Mouse (Mus musculus) mouse trophoblast stem cell (cell line): Measurements from ENCODE around the gene Syne1.

Source experiments
- in situ Hi-C, 2 experiments: fragments of 300-500 bp; cut with MseI, MboI; formaldehyde crosslinking; loops; 2 replicates in 1 of 2; 3 replicates in 1 of 2; pipeline ENCODE4 v1.15.1; 2025

The Syne1 gene

DNA sequence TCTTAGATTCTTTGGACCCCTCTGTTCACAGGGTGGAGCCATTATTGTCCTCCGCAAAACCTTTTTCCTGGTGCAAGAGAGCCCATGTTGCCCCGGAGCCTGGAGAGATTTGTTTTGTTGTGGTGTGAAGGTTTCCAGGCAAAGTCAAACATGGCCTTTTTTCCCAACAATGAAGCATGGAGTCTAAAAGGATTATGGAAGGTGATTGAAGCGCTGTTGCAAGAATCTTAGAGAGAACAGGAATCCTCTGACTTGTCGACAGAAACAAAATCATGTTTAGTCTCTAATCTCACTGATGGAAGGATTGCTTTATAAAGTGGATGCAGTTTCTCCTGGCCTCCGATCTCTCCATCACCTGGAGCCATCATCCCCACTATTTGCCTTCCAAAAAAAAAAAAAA lies at the start of gene Syne1:
Gene Syne1 (minus strand): TSS at position 101 of the 400 bp plus-strand sequence.
- in situ Hi-C loops: no loop called here

DNA sequence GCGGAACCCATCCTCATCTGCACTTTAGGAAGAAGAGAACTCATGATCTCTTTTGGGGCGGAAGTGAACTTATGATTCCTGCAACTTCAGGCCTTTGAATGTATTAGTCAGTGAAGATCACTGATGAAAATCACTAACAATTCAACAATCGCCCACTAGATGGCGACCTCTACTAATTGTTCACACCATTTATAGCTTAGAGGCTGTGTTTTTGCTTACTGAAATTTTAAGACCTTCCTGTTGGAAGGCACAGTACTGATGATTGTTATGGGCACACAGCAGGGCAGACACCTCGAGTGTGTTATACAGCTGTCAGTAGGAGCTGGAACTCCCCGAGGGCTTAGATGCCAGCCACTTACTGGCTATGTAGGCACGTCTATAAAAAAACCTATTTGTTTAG lies 48.8 kb upstream of the Syne1 start:
- in situ Hi-C loops: loop anchor here in 1 of 2 experiments (10.0 kb wide), 1 partner anchor 185 kb away; no protein-coding TSS in a partner anchor

DNA sequence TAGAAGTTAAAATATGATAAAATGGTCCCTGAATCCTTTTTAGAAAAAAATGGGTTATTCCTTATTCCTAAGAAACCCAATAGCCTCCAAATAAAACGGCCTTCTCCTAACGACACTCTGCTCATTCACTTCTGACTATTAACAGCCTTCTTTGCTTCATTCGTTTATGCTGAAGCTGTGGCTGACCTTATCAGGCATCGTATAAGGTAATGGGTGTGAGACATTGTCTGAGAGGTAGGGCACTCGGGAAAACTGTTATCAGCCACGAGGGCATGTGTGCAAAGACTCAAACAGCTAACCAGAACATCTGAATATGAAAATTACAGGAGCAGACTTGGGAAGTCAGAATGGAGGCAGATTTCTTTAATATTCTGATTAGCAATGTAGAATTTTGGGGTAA lies 45.3 kb upstream of the Syne1 start:
- in situ Hi-C loops: loop anchor here in 1 of 2 experiments (5.0 kb wide), 1 partner anchor 191 kb away; no protein-coding TSS in a partner anchor

DNA sequence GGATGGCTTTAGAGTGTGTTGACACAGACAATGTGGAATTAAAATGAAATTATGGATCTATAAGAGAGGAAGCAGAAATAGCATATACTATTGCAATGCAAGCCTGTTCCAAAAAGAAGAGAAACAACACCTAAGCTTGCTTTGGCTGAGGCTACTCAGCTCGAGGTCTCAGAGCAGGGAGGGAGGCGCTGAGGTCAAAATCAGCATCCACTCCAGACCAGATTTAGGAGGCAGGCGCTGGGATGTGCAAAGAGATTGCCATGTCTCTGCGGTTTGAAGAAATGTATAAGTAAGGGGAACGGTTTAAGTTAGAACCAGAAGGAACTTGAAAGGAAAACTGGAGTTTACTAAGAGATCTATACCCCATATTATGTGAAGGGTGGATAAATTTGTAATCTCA lies 43.2 kb upstream of the Syne1 start:
- in situ Hi-C loops: no loop called here

DNA sequence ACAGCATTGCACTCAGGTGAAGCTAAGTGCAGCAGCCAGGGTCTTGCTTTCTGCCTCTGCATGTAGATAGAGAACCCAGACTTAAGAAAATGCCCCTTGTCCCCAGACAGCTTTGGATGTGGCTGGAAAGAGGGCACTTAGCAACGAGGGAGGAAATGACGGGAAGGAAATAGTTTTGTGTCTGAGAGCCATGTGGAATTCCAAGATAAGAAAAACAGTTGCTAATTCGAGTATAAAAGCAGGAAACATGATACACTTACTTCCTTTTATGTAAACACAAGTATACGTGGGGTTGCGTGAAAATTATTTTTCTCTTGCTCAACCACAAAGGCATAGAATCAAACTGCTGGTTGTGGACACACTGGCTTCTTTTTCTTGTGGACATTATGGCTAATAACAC lies 42.2 kb upstream of the Syne1 start, which contains the start of gene Myct1:
Gene Myct1 (plus strand): TSS at position 312 of the 400 bp plus-strand sequence.
- in situ Hi-C loops: no loop called here

DNA sequence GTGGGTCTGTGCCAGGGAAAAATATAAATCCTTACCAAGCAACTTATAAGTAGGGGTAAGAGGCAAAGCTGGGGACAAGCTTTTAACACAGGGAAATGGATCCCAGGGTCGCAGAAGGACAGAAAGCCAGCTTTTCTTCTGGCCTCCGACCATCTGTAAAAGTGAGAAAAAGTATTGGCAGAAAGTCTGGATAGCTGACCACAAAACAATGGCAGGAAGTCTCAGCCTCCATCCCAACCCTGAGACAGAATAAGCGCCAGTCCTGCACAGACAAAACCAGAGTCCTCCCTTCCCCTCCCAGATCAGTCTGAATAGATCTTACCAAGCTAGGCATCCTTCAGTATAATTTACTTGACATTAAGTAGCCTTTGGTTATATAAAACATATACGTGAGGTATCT lies 40.7 kb upstream of the Syne1 start:
- in situ Hi-C loops: no loop called here

DNA sequence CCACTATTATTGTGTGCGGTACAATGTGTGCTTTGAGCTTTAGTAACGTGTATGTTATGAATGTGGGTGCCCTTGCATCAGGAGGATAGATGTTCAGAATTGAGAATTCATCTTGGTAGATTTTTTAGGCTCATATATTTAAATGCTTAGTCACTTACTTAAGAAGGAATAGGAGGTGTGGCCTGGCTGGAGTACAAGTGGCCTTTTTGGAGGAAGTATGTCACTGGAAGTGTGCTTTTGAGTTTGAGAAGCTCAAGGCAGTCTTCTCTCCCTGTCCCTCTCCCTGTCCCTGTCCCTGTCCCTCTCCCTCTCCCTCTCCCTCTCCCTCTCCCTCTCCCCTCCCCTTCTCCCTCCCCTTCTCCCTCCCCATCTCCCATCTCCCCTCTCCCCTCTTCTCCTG lies 39.8 kb upstream of the Syne1 start:
- in situ Hi-C loops: no loop called here

DNA sequence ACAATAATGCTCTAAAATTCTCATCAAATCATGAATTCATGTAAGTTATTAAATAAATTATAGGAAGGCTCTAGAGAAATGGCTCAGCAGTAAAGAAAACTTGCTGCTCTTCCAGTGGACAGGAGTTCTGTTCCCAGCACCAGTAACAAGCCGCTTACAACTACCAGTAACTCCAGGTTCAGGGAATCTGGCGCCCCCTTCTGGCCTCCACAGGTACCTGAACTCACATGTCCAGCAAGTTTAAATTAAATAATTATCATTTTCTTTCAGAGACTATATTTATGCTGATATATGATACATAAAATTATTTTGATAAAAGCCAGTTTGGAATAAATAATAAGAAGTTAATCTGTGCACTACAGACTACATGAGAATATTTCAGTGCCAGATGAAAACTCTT lies 22.0 kb upstream of the Syne1 start:
- in situ Hi-C loops: no loop called here

DNA sequence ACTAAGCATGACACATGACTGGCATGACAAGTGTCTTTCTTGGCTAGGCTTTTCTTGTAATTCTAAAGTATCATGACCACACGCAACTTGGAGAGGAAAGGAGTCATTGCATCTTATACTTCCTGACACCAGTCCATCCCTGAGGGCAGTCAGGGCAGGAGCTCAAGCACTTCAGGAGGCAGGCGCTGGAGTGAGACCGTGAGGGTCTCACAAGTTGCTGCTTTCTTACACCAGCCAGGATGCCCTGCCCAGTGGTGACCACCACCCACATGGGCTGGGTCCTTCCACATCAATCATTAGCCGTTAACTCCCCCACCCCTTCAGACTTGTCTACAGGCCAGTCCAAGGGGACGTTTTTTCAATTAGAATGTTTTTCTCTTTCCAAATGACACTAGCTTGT lies 20.1 kb upstream of the Syne1 start:
- in situ Hi-C loops: no loop called here

DNA sequence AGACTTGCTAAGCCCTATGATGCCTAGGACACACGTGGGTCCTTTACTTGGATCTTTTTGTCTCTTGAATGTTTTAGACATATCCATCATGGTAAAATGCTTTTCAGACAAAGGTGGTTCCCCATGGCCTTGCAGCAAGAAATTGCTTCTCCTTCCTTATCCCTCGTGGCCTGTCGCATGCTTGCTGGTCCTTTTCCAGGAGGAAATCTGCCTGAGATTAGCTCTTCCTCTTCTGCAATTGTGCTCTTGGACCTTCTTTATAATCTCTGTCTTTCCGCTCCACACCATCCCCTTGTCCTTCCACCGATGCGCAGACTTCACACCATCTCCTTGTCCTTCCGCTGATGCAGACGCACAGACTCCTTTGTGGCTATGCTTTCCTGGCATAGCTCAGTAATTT lies 18.8 kb upstream of the Syne1 start:
- in situ Hi-C loops: no loop called here

DNA sequence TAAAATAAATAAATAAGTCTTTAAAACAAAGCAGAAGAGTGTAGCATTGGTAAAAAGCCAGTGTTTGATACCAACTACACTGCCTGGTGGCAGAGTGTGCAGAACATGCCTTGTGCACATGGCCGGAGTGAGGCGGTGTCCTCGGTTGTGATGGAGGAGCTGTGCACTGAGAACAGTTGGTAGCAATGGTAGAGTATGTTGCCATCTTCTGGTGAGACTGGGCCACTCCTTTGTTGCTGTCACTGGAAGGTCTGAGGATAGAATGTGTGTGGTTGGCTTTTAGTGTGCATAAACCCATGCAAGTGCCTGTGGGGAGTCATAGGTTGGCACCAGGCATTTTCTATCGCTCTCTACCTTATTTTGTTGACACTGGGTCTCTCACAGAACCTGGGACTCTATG lies 17.7 kb upstream of the Syne1 start:
- in situ Hi-C loops: no loop called here

DNA sequence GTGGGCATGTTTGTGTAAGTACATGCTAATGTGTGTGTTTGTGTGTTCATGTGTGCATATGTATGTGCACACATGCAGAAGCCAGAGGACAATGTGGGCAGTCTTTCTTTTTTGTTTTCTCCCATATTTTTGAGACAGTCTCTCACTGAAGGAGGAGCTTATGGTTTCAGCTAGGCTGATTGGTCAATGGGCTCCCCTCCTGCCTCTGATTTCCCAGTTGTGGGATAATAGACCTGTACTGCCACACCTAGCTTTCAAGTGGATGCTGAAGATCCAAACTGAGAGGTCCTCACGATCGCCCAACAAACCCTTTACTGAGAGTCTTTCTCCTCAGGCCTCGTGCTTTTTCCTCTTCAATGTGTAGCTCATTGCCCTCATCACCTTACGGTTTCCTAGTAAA lies 10.4 kb upstream of the Syne1 start:
- in situ Hi-C loops: no loop called here

DNA sequence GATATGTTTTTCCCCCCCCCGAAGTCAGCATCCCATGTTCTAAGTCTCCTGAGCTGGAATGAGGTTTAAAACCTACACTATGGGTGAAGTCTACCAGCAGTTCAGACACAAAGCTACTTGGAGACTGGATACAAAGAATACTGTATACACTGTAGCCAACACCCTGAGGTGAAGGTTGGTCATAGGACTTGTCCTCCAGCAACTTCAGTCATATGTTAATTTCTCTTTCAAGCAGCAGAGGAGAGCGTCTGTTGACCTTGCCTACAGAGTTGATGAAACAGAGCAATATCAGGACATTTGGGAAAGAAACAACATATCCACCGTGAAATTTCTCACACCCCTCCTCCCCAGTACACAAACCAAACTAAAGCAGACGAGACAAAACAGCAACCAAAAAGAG lies 9.2 kb upstream of the Syne1 start:
- in situ Hi-C loops: no loop called here

DNA sequence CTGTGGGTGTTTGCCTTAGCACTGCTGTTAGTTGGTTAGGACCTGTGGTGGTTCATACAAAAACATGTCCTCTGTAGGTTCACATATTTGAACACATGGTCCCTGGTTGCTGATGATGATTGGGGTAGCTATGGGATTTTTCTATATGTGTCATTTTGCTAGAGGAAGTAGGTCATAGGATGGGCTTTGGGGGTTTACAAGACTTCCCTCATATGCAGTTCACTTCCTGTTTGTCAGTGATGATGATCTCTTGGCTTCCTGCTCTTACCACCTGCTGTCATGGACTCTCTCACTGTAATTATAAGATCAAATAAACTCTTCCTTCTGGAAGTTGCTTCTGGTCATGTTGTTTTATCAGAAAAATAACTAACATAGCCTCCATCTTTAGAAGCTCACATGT lies 7.5 kb upstream of the Syne1 start:
- in situ Hi-C loops: no loop called here

DNA sequence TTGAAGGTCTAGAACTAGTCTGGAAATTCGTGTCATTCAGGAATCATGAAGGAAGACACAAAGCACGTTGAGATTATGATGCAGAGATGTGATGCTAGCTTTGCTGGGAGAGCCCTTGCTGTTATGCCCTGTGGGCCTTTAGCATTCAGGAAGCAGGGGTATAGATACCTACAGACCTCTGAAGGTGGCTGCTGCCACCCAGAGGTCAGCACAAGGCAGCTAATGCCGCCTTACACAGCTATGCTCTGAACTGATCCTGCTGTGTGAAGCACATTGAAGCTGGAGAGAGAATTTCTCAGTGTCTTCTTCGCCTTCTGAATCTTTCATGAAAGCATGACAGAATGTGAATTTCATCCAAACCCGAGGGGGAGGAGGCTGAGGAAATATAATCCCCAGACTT lies 3.7 kb upstream of the Syne1 start:
- in situ Hi-C loops: no loop called here

DNA sequence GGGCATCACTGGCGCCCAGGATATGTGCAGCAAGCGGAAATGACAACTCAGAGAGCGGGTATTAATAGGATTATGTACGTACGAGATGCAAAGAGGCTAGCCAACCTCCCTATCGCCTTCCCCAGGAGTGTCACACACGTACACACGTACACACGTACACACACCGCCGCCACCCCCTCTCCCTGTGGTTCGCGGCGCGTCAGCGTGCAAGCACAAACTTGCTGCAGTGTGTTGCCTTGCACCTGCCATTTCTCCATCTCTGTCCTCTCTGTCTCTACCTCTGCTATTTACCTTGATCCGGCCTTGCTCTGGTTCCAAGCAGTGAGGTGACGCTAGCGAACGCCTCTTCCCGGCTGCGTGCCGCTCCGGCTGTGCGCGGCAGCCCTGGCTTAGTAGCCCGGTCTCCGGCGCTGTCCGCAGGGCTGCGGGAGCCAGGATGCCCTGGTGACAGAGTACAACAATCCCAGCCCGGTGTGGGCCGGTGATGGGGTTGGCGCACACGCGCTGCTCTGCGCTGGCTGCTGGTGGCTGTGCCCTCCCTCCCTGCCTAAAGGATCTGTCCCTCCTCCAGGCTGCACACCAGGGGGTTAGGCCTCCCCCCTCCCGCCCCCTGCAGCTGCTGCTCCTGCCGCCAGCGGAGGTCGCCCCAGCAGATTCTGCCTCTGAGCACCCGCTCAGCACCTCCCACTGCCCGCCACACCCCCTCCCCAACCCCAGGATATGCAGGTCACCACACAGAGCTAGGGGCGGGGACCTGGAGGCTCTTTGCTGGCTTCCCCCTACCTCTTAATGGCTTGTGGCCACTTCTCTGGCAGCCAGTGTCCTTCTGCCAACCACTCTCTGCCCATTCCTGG lies 887 bp downstream of the Syne1 start:
- in situ Hi-C loops: no loop called here

DNA sequence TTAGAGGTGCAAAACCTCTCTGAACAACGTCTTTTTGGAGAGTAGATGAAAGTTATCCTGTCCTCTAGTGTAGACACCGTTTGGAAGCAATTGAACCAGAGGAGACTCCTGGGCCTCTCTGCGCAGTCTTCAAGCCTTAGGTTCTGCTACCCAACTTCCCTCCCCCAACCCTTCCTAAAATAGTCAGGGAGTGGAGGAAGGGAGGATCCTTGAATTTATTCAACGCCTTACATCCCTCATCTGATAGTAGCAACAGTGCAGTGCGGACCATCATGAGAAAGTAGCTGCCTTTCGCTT lies 1.5 kb downstream of the Syne1 start:
- in situ Hi-C loops: no loop called here

DNA sequence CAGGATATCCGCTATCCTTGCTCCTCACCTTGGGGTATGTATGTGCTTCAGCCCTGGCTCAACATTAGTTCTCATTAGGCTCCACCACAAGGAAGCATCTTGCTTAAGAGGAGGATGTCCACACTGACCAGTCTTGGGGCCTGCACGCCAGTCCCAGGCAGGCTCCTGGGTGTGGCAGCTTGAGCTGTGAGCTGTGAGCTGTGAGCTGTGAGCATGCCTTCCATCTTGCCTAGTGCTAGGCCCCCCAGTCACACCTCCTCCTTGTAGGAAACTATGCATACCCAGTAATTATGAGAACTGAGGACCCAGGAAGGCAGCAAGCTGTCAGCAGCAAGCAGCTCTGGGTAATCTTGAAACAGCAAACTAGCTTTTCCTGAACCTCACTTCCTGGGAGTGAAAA lies 2.6 kb downstream of the Syne1 start:
- in situ Hi-C loops: no loop called here

DNA sequence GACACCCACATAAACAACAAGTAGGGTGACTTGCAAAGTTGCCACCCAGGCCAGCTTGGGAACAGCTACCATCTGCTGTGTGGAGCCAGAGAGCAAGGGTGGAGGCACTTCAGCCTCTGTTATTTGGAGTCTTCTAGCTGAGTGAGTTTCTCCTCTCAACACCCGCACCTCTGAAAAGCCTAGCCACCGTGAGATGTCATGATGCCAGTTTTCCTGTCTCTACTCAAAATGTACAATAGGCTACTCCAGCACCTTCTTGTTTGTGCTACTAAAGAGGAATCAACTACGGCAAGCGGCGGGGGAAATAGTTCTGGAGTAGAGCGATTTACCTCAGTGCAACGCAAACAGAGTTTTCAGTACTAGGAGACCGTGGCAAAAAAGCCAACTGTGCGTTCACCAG lies 3.5 kb downstream of the Syne1 start:
- in situ Hi-C loops: no loop called here

DNA sequence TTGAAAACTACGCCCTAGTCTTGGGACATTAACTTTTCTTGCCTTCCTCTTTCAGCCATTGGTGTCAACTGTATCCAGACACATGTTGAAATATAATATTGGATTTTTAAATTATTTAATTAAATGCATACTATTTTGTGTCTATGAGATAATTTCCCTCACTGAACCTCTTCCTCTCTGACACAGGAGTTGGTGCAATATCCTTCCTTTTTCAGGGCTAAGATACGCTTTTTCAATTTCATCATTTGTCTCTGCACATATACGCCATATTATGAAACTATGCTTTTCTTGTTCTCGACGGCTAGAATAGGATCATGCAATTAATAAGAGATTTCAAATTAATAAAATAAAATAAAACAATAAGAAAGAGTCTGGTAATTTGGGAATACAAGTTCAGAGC lies 4.9 kb downstream of the Syne1 start:
- in situ Hi-C loops: no loop called here

DNA sequence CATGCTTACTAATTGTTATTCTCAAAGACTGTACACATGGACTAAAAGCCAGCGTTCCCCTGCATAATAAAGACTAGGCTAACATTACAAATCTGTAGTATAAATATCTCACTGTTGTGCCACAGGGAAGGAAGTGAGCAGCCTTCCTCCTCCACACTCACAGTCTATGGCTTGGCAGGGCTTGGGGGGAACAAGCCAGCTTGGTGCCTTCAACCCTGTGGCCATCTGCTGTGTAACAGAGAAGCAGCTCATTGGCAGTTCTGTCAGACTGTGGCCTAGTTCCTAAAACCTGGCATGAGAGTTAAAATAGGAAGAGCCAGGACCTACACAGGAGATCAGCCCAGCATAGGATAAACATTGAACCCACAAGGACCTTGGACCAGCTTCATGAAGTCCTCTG lies 23.0 kb downstream of the Syne1 start:
- in situ Hi-C loops: no loop called here

DNA sequence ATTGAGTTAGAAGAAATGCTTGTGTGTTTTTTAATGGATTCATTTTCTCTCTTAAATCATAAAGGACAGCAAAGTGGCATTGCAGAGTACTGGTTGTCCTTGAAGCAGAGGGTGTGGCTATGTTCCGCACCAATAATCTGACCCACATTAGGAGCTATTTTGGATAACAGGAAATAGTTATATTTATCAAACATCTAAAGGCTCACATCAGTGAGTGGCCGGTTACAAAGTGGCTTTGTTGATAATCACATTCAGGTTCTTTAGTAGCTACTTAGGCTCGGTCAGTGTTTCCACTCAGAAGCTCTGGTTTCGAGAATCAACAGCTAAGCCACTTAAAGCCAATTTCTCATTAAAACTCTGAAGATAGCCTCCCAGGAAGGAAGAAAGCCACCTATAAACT lies 23.6 kb downstream of the Syne1 start:
- in situ Hi-C loops: no loop called here

DNA sequence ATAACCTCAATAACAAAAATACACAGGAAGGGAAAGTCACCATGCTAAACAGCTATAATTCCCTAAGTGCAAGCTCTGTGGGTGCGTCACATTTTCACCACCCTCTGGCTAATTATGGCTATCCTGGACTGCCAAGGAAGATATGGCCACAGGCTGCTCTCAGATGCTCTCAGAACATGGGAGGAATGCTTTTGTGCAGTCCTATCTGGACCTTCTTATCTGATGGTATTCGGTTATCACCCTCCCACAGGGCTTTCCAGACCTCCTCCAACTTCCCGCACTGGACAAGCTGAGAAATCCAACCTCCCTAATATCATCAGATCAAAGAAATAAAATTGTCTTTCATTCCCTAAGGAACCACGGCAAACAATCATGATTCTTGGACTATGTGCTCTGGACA lies 28.4 kb downstream of the Syne1 start:
- in situ Hi-C loops: no loop called here

DNA sequence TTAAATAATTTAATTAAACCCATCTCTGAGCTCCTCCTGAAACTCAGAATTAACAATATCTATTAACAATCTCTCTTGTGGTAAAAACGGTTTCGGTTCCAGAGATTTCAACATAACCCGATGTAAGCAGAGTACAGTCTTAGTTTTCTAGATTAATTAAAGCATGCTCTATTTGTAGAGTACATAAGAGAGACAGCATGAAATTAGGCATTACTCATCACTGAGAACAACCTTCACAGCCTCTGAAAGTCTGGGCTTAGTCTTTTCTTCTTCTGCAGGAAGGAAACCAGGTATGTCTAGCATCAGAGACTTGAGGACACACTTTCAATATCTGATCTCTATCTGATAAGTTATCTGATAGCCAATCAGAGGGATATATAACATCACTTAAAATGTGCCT lies 29.0 kb downstream of the Syne1 start:
- in situ Hi-C loops: no loop called here
